Mouse (Mus musculus): Measurements from ENCODE around the gene Prokr2.

- TF ChIP-seq TCF12 (IDR thresholded peaks at IDR 0.05; ENCODE audit: insufficient read depth, poor library complexity, severe bottlenecking): no peak
- TF ChIP-seq POLR2A (IDR thresholded peaks at IDR 0.05; ENCODE audit: insufficient read length, low read depth): no peak
- TF ChIP-seq MYOG (IDR thresholded peaks at IDR 0.05; ENCODE audit: control insufficient read depth in 1 of 3, insufficient read depth in 1 of 3, insufficient read length in 2 of 3, low read depth in 2 of 3): no peak
- TF ChIP-seq MYOD1 (IDR thresholded peaks at IDR 0.05; ENCODE audit: control insufficient read depth in 1 of 3, insufficient read length in 2 of 3, low read depth in 2 of 3): no peak
- TF ChIP-seq MAX (IDR thresholded peaks at IDR 0.05; ENCODE audit: low read depth): no peak
- no peak for TF ChIP-seq POLR2AphosphoS2 (IDR thresholded peaks at IDR 0.05; ENCODE audit: insufficient read length, low read depth)
- no peak for TF ChIP-seq E2F4 (IDR thresholded peaks at IDR 0.05; ENCODE audit: insufficient read depth)
- no peak for TF ChIP-seq USF1 (IDR thresholded peaks at IDR 0.05; ENCODE audit: low read depth)
- TF ChIP-seq CEBPB (IDR thresholded peaks at IDR 0.05; ENCODE audit: insufficient read depth, poor library complexity, severe bottlenecking): no peak
- TF ChIP-seq SRF (IDR thresholded peaks at IDR 0.05; ENCODE audit: control insufficient read depth, insufficient read length, low read depth): no peak
- no peak for TF ChIP-seq TCF3 (IDR thresholded peaks at IDR 0.05; ENCODE audit: insufficient read length, low read depth)
- no peak for TF ChIP-seq REST (IDR thresholded peaks at IDR 0.05; ENCODE audit: insufficient read depth, insufficient read length)
Measured at GRCm38 (mm10) chr2:132308829-132309228, 76.4 kb downstream of the Prokr2 start.

Measured in myocyte (in vitro differentiated cells).